Mouse (Mus musculus) stomach, postnatal 0 days (tissue): ENCODE measurements around the gene Dmrtc1b. TPM values are rescaled to one million over a fixed set of nuclear protein-coding genes. Genes with fewer than 3 reads are reported as not detected.
"Not testable (repeated sequence)": the region's sequence is repeated elsewhere in the genome, so short reads cannot be mapped to it uniquely, and the experiment has no call there.

Source experiments
- ATAC-seq: fragments of 200-750 bp; cut with Nextera tagmentation; 2 replicates; pipeline ENCODE4 v1.8.0; 2017; ENCODE audit not compliant: low FRiP score, low TSS enrichment
- DNase-seq: peaks from one replicate; pipeline ENCODE4 v3.0.0-alpha.2; 2016; ENCODE audit warnings: low spot score
- H3K27ac ChIP-seq: fragments of 300-500 bp; sonication (generic); replicated peaks from 2 replicates; pipeline ENCODE4 v1.5.1; 2014; ENCODE audit warnings: mild to moderate bottlenecking, control low read depth
- H3K27me3 ChIP-seq: fragments of 300-500 bp; sonication (generic); 2 replicates; pipeline ENCODE4 v1.6.1; 2014; ENCODE audit warnings: low read length; ENCODE audit not compliant: control insufficient read depth, insufficient read depth
- H3K36me3 ChIP-seq: fragments of 300-500 bp; sonication (generic); 2 replicates; pipeline ENCODE4 v1.6.1; 2014; ENCODE audit warnings: low read length, mixed read lengths; ENCODE audit not compliant: control insufficient read depth, insufficient read depth
- H3K4me1 ChIP-seq: fragments of 300-500 bp; sonication (generic); replicated peaks from 2 replicates; pipeline ENCODE4 v1.6.1; 2014; ENCODE audit warnings: antibody characterized with exemption; ENCODE audit not compliant: control insufficient read depth, insufficient read depth
- H3K4me2 ChIP-seq: fragments of 300-500 bp; sonication (generic); replicated peaks from 2 replicates; pipeline ENCODE4 v1.6.1; 2014; ENCODE audit warnings: low read depth, mild to moderate bottlenecking, control low read depth, moderate library complexity
- H3K4me3 ChIP-seq: fragments of 300-500 bp; sonication (generic); 2 replicates; pipeline ENCODE4 v1.5.1; 2014; ENCODE audit warnings: low read depth, low read length, control low read depth
- H3K9ac ChIP-seq: fragments of 300-500 bp; sonication (generic); 2 replicates; pipeline ENCODE4 v1.6.1; 2014; ENCODE audit warnings: mild to moderate bottlenecking, low read length, control low read depth, mixed read lengths
- H3K9me3 ChIP-seq: fragments of 300-500 bp; sonication (generic); 2 replicates; pipeline ENCODE4 v1.6.1; 2016; ENCODE audit warnings: low read length; ENCODE audit not compliant: control insufficient read depth
- CTCF ChIP-seq: IDR thresholded peaks from 2 replicates; pipeline ENCODE4 v1.5.1; 2016; ENCODE audit warnings: antibody characterized with exemption, low read depth, mild to moderate bottlenecking, moderate library complexity
- EP300 ChIP-seq: optimal IDR thresholded peaks from 2 replicates; pipeline ENCODE3; 2016; ENCODE audit warnings: antibody characterized with exemption
- WGBS: fragments of 180-500 bp; shearing (Covaris S2); extraction: QIAGEN DNeasy Blood & Tissue Kit; methylation state at CpG from one replicate; pipeline ENCODE4 v1.1.7; 2014; 5-methylcytosine and 5-hydroxymethylcytosine counted together
- polyA plus RNA-seq: library from polyadenylated mRNA; unstranded; fragments of >200 nt; fragmentation: Nextera tagmentation; extraction: Ambion mirVana; gene quantifications from 2 replicates; pipeline ENCODE4 v1.2.1, GENCODE M21; 2015

The Dmrtc1b gene
- polyA plus RNA-seq = not detected in 2 replicates

DNA sequence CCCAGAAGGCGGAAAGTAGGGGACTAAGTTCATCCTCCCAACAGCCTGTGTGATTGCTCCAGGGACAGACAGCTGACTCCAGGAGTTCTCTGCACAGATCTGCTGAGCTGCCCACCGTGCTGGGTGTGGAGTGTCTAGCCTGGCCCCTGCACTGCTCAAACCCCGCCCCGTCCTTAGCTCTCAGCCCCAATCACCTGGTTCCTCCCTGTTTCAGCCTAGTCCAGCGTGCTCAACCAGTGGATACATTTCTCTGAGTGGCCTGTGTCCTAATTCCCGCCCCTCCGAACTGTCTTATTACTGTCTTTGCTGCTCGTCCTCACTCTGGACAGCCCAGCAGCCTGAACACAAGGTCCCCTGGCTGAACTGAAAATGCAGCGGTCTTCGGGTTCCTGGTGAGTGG is at the start of gene Dmrtc1b, which contains the start of gene Gm9112:
Gene Dmrtc1b, plus strand, starts transcription at position 331 of the 400 bp plus-strand sequence.
Gene Gm9112, minus strand, starts transcription at position 101 of the 400 bp plus-strand sequence.
- ATAC-seq, H3K9me3 ChIP-seq: not testable (repeated sequence)

DNA sequence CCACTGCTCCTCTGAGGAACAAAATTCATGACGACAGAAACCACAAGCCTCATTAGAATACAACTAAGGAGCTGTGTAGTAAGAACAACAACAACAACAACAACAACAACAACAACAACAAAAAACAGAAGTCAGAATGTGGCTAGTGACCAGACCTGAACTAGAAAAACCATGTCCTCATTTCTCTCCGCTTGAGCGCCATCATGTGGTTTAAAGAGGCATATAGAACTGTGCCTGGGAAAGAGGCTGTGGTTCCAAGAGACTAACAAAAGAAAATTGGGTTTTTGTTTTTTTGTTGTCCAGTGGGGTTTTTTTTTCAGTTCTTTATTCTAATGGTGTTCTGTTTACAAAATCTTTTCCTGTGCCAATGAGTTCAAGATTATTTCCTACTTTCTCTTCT is 47.0 kb upstream of the Dmrtc1b start:
- DNase-seq (no peak), ATAC-seq (no peak)
- 30% methylated on average over 3 of the region's 3 CpGs for WGBS
- no peaks in the 10 kb centered on the region for H3K36me3 ChIP-seq
- H3K27me3 ChIP-seq = no peaks in the 10 kb centered on the region
- no peaks in the 10 kb centered on the region for H3K9me3 ChIP-seq
- no peak overlapping the region for H3K27ac ChIP-seq
- H3K4me3 ChIP-seq = no peak overlapping the region
- no peak overlapping the region for H3K4me2 ChIP-seq
- no peaks in the 10 kb centered on the region for H3K4me1 ChIP-seq
- no peak overlapping the region for H3K9ac ChIP-seq
- TF ChIP-seq CTCF = peak; percentile 68
- no peak for TF ChIP-seq EP300

More for the DNA sequence above, at the start of gene Dmrtc1b, which contains the start of gene Gm9112:
- not testable (repeated sequence) for H3K36me3 ChIP-seq, H3K4me3 ChIP-seq, H3K27me3 ChIP-seq, H3K27ac ChIP-seq, DNase-seq, H3K4me2 ChIP-seq, H3K4me1 ChIP-seq, H3K9ac ChIP-seq
- 82% methylated on average over 6 of the region's 10 CpGs for WGBS

DNA sequence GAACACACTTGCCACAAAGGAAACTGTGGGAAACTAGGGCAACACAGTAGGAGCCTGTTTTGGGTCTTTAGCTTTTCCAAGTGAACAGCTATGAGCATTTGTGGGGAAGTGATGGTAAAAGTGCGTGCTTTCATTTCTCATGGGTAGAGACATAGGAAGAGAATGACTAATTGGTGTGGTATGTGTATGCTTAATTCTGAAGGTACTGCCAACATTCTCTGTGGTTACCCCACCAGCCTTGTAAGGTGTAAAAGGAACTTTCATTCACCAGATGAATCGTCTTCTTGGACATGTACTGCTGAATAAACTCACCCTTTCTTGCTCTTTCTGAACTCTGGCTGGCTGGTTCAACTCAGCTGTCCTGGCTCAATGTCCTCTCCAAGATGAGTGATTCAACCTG is 41.0 kb upstream of the Dmrtc1b start:
- ATAC-seq (no peak), DNase-seq (no peak)
- no peaks in the 10 kb centered on the region for H3K27me3 ChIP-seq
- no peaks in the 10 kb centered on the region for H3K9me3 ChIP-seq
- H3K27ac ChIP-seq = no peak overlapping the region
- TF ChIP-seq EP300 (no peak), CTCF (no peak)
- no peaks in the 10 kb centered on the region for H3K36me3 ChIP-seq
- no peak overlapping the region for H3K9ac ChIP-seq
- WGBS = 61% methylated on average over 2 of the region's 2 CpGs
- no peak overlapping the region for H3K4me3 ChIP-seq
- no peaks in the 10 kb centered on the region for H3K4me1 ChIP-seq
- no peak overlapping the region for H3K4me2 ChIP-seq

DNA sequence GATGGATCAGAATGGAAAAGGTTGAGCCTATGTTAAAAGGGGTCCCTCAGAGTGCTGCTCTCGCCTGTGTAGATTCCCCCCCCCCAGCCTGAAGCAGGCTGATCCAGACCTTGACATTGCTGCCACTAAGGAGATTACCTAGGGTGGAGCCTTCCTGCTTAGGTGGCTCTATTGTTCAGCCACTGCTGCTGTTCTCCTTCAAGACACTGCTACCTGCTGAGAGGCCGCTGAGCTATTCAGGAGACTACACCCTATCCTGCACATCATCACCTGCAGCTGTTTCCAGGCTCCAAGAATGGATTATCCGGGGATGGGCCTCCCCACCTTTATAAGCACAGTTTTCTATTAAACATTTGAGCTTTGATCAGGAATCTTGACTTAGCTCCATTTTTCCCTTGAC is 23.0 kb upstream of the Dmrtc1b start:
- not testable (repeated sequence) for H3K27me3 ChIP-seq, H3K4me2 ChIP-seq, H3K9ac ChIP-seq, H3K27ac ChIP-seq, H3K4me1 ChIP-seq, ATAC-seq, H3K36me3 ChIP-seq, DNase-seq, H3K4me3 ChIP-seq, H3K9me3 ChIP-seq
- WGBS = 45% methylated on average over 3 of the region's 3 CpGs

DNA sequence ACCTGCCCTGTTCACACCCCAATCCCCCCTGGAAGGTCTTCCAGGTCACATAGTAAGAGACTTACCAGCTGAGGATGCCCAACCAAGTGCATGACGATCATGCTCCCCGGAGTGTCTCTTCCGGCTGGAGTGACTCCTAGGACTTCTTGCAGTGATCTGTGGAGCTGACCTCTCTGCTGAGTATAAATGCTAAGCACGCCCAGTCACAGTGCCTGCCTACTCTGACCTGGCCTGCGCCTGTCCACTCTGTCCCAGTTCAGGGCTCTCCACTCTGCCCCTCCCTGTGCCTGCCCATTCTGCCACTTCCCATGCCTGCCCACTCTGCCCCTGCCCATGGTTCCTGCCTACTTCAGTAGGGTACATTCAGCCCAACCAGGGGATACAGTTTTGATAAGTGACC is 20.8 kb upstream of the Dmrtc1b start, which contains the start of gene Gm3880:
Gene Gm3880, minus strand, starts transcription at position 101 of the 400 bp plus-strand sequence.
- H3K36me3 ChIP-seq, H3K4me2 ChIP-seq, H3K4me3 ChIP-seq, DNase-seq, ATAC-seq, H3K27ac ChIP-seq, H3K27me3 ChIP-seq, H3K9me3 ChIP-seq, H3K9ac ChIP-seq, H3K4me1 ChIP-seq: not testable (repeated sequence)
- WGBS = 95% methylated on average over 4 of the region's 5 CpGs

DNA sequence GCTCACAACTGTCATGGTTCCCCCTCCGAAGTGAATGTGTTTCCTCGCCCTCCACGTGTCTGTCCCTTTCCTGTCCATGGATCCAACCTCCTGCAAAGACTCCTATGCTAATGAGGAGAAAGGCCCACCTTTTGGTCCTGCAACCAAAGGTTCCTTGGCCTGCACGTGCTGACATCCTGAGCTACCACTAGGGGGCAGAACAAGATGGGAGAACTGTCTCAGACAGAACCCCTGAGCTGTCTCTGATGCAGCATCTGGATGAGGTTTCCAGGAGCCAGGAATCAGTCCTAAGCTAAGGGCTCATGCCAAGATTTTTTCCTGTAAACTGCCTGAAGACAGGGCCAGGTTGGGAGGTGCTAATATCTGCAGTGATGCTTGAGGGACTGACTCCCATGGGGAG is 18.4 kb upstream of the Dmrtc1b start:
- not testable (repeated sequence) for H3K27me3 ChIP-seq, H3K27ac ChIP-seq, H3K9ac ChIP-seq, ATAC-seq, H3K4me1 ChIP-seq, H3K4me3 ChIP-seq, H3K4me2 ChIP-seq, H3K36me3 ChIP-seq, H3K9me3 ChIP-seq, DNase-seq
- 10% methylated on average over 4 of the region's 4 CpGs for WGBS
- TF ChIP-seq CTCF = peak; percentile 65

DNA sequence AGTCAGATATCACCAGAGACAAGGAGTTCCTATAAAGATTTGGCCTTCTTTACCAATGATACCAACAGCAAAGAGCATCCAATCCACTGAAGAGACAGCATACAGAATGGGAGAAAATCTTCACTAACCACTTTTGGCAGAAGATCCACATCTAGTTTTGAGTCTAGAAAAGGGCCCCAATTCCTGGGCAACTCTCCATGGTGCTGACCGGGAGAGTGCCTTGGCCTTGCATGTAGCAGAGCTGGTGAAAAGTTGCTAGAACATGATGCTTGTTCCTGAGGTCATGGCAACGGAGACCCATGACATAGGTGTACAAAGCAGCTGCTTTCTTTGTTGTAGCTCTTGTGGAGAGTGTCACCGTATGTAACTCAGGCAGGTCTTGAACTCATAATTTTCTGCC is 7.0 kb upstream of the Dmrtc1b start:
- not testable (repeated sequence) for H3K27me3 ChIP-seq, H3K9me3 ChIP-seq, H3K4me1 ChIP-seq, H3K4me2 ChIP-seq, DNase-seq, ATAC-seq, H3K9ac ChIP-seq, H3K36me3 ChIP-seq, H3K27ac ChIP-seq, H3K4me3 ChIP-seq
- 66% methylated on average over 3 of the region's 3 CpGs for WGBS

DNA sequence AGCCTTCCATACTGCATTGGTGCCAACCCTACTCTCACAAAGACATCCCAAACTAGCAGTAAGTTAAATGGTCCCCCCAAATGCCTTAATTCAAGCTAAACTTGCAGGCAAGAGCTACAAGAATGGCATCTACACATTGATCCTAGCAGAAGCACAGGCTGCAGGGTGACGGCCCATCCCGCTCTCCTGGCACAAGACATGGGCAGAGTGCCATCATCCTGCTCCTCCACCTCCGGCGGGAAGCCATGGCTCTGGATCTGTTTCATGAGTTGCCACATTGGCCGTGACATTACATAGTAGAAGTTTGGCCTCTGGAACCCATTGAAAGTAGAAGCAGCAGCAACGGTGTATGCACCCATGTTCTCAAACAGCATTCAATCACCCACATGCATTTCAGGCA is 16.6 kb downstream of the Dmrtc1b start:
- not testable (repeated sequence) for H3K9ac ChIP-seq, H3K36me3 ChIP-seq, H3K27me3 ChIP-seq, H3K4me1 ChIP-seq, ATAC-seq, H3K4me2 ChIP-seq, H3K9me3 ChIP-seq, H3K4me3 ChIP-seq, DNase-seq, H3K27ac ChIP-seq
- 92% methylated on average over 6 of the region's 6 CpGs for WGBS
